Mouse (Mus musculus): ENCODE measurements at regions not wholly inside any gene's neighbourhood (a gene's known extent, or its start where the extent isn't known, plus 50 kb on each side); places are given as distances from the start of the nearest gene placed in this dataset.

- no peak for TF ChIP-seq MAX (IDR thresholded peaks at IDR 0.05)
- no peak for TF ChIP-seq CTCF (IDR thresholded peaks at IDR 0.05; ENCODE audit: control insufficient read depth, insufficient read depth, insufficient read length)
Measured at GRCm38 (mm10) chr1:77600509-77600908, 85.6 kb upstream of the Epha4 start.

All from C2C12 (cell line).